Mouse (Mus musculus): ENCODE measurements at regions not wholly inside any gene's neighbourhood (a gene's known extent, or its start where the extent isn't known, plus 50 kb on each side); places are given as distances from the start of the nearest gene placed in this dataset.

GRCm38 (mm10) chr13:102411840-102412239 lies 281.5 kb upstream of the Cd180 start:
- TF ChIP-seq CTCF (IDR thresholded peaks at IDR 0.05; ENCODE audit: borderline replicate concordance, control insufficient read depth, extremely low read depth, insufficient read depth, low read length, poor library complexity): no peak
- TF ChIP-seq POLR2A (IDR thresholded peaks at IDR 0.05; ENCODE audit: control insufficient read depth, extremely low read depth, insufficient read depth, low read length, poor library complexity): no peak
